ENCODE assay signal across 8 mouse cellular contexts in the genomic region with DNA sequence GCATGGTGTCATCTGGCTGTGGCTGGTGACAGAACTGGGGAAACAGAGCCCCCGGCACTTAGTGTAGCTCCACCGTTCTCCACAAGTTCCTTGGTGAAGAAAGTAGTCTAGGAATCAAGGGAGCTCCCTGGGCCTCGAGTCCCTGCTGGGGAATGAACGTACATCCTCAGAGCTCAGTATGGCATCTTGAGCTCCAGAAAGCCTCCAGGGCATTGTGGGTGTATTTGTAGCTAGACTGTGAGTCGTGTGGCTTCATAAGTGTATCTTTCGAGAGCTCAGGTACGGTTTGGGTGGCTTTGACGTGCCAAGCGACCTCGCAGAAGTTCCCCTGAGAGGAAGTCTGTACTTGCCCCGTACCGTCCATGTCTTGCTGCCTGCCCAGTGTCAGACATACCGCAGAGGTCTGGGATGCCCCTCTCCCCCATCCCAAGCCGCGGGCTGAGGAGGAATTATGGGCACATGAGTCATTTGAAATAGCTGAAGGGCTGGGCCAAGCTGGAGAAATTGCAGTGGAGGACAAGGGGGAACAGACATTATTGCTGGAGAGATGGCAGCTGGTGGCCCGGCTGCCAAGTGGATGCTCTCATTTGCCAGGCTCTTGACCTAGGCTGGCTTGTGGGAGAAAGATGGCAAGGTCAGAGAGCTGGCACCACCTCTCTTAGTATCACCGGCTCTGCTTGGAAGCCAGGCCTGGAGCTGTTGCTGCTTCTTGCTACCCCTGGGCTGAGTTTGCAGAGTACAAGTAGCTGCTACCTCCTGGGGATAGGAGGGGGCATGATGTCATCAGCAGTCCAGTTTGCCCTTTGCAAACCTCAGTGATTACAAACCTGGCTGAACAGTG. TPM values are rescaled to one million over a fixed set of nuclear protein-coding genes. Genes with fewer than 3 reads are reported as not detected.
A peak's percentile ranks its signal among the peaks of the same experiment; 100 is the strongest.
DNase-seq lines count a peak whose midpoint lies in the region; ATAC-seq and TF ChIP-seq lines count a peak whose summit lies in the region.

No protein-coding gene starts in this region.

- peaks cover 8% of the 10 kb centered on the region; the same call in 1 of the 2 replicates for H3K27me3 ChIP-seq in hindbrain, embryonic 10.5 days (ENCODE audit: insufficient read depth, poor library complexity, severe bottlenecking)
- no peaks in the 10 kb centered on the region for H3K27me3 ChIP-seq in hindbrain, embryonic 12.5 days
- no peaks in the 10 kb centered on the region for H3K27me3 ChIP-seq in liver, embryonic 11.5 days (replicated peaks; ENCODE audit: control insufficient read depth, insufficient read depth, low read length)

- WGBS in hindbrain, embryonic 10.5 days: 89% methylated on average over 17 of the region's 17 CpGs
- 86% methylated on average over 17 of the region's 17 CpGs for WGBS in hindbrain, embryonic 12.5 days
- WGBS in liver, embryonic 11.5 days: 58% methylated on average over 17 of the region's 17 CpGs

- no peaks in the 10 kb centered on the region for H3K9me3 ChIP-seq in hindbrain, embryonic 10.5 days
- no peaks in the 10 kb centered on the region for H3K9me3 ChIP-seq in hindbrain, embryonic 12.5 days (replicated peaks)
- no peaks in the 10 kb centered on the region for H3K9me3 ChIP-seq in liver, embryonic 11.5 days (ENCODE audit: control insufficient read depth, low read length)

- peaks cover 96% of the 10 kb centered on the region for H3K4me1 ChIP-seq in hindbrain, embryonic 10.5 days (replicated peaks)
- H3K4me1 ChIP-seq in hindbrain, embryonic 12.5 days: peaks cover 47% of the 10 kb centered on the region
- H3K4me1 ChIP-seq in liver, embryonic 11.5 days (replicated peaks; ENCODE audit: control insufficient read depth, insufficient read depth, low read length): peaks cover 70% of the 10 kb centered on the region

- H3K4me3 ChIP-seq in hindbrain, embryonic 10.5 days: no peak overlapping the region
- no peak overlapping the region for H3K4me3 ChIP-seq in hindbrain, embryonic 12.5 days
- H3K4me3 ChIP-seq in gastrocnemius, adult 2 months: peak overlapping the region; percentile 51
- peak overlapping the region; percentile 11; the same call in 1 of the 2 replicates for H3K4me3 ChIP-seq in liver, embryonic 11.5 days (ENCODE audit: low read depth, low read length)

- intact Hi-C loops in gastrocnemius, adult 2 months (cut with DNase I): loop anchor here (5.0 kb wide), 1 partner anchor 37 kb away; no protein-coding TSS in a partner anchor

- H3K27ac ChIP-seq in hindbrain, embryonic 10.5 days: peak overlapping the region; percentile 45
- no peak overlapping the region for H3K27ac ChIP-seq in hindbrain, embryonic 12.5 days
- peak overlapping the region; percentile 86 for H3K27ac ChIP-seq in gastrocnemius, adult 2 months
- peak overlapping the region; percentile 60 for H3K27ac ChIP-seq in liver, embryonic 11.5 days (ENCODE audit: low read depth, low read length)

- H3K9ac ChIP-seq in hindbrain, embryonic 12.5 days: no peak overlapping the region
- peak overlapping the region; percentile 49 for H3K9ac ChIP-seq in liver, embryonic 11.5 days (ENCODE audit: low read depth, low read length)

- H3K36me3 ChIP-seq in hindbrain, embryonic 10.5 days: no peaks in the 10 kb centered on the region
- H3K36me3 ChIP-seq in hindbrain, embryonic 12.5 days: no peaks in the 10 kb centered on the region
- no peaks in the 10 kb centered on the region for H3K36me3 ChIP-seq in liver, embryonic 11.5 days (ENCODE audit: control insufficient read depth, insufficient read depth, low read length)

- DNase-seq in hindbrain, embryonic 10.5 days (ENCODE audit: low spot score): no peak
- DNase-seq in MN1 (ENCODE audit: low spot score): peak; percentile 76
- DNase-seq in gastrocnemius, adult 2 months: peak; percentile 84
- DNase-seq in liver, embryonic 11.5 days (ENCODE audit: low spot score): no peak
- no peak for DNase-seq in spleen, postnatal 14 days (ENCODE audit: low spot score in 2 of 2)
- no peak for DNase-seq in left cerebral cortex, adult 9 months (ENCODE audit: low spot score in 2 of 2)

- no peak for ATAC-seq in hindbrain, embryonic 12.5 days (ENCODE audit: low FRiP score)
- ATAC-seq in liver, embryonic 11.5 days (replicated peaks; ENCODE audit: low FRiP score): no peak
- no peak for ATAC-seq in inflammation-experienced regulatory T-cells, adult 6 months

- no peak for TF ChIP-seq CTCF in gastrocnemius, adult 2 months (IDR thresholded peaks at IDR 0.05)

- no peak overlapping the region for H3K4me2 ChIP-seq in hindbrain, embryonic 12.5 days (replicated peaks)
- peak overlapping the region; percentile 83 for H3K4me2 ChIP-seq in liver, embryonic 11.5 days

RNA-seq across cellular contexts. Expression of a gene that starts 2.9 kb away (rescaled TPM):
- 37.2 and 40.9 TPM in 2 replicates for polyA plus RNA-seq in hindbrain, embryonic 10.5 days (2016; fragmentation: Nextera tagmentation; extraction: Ambion mirVana)
- 31.7 and 35.4 TPM in 2 replicates for polyA plus RNA-seq in hindbrain, embryonic 12.5 days (2016; fragmentation: Nextera tagmentation; extraction: Ambion mirVana)
- 10 to 100 TPM; 12.6 to 25.4 TPM for total RNA-seq in gastrocnemius, adult 2 months (2021)
- 66.0 and 66.7 TPM in 2 replicates for polyA plus RNA-seq in liver, embryonic 11.5 days (2014; fragmentation: Nextera tagmentation; extraction: Ambion mirVana)
- polyA plus RNA-seq in inflammation-experienced regulatory T-cells, adult 6 months (2017; shearing (Covaris generic)): 100 to 1,000 TPM in 1 of 3 experiments, 10 to 100 TPM in 2; 59.1 to 111 (median 64.1) TPM

RNA-seq across cellular contexts. Expression of a gene that starts 23.8 kb away (rescaled TPM):
- 0.19 and 0.42 TPM in 2 replicates for polyA plus RNA-seq in hindbrain, embryonic 10.5 days (2016; fragmentation: Nextera tagmentation; extraction: Ambion mirVana)
- 2.0 and 2.3 TPM in 2 replicates for polyA plus RNA-seq in hindbrain, embryonic 12.5 days (2016; fragmentation: Nextera tagmentation; extraction: Ambion mirVana)
- total RNA-seq in gastrocnemius, adult 2 months (2021): 1 to 10 TPM; 1.6 to 3.7 TPM
- polyA plus RNA-seq in liver, embryonic 11.5 days (2014; fragmentation: Nextera tagmentation; extraction: Ambion mirVana): 0.31 and 0.45 TPM in 2 replicates
- under 1 TPM in 1 of 3 experiments, not detected in 2; 0.97 TPM for polyA plus RNA-seq in inflammation-experienced regulatory T-cells, adult 6 months (2017; shearing (Covaris generic))

RNA-seq across cellular contexts. Expression of a gene that starts 27.1 kb away (rescaled TPM):
- polyA plus RNA-seq in hindbrain, embryonic 10.5 days (2016; fragmentation: Nextera tagmentation; extraction: Ambion mirVana): 0.35 and 1.4 TPM in 2 replicates
- polyA plus RNA-seq in hindbrain, embryonic 12.5 days (2016; fragmentation: Nextera tagmentation; extraction: Ambion mirVana): 1.8 and 2.3 TPM in 2 replicates
- under 1 TPM in 1 of 2 experiments, not detected in 1; 0.86 TPM for total RNA-seq in gastrocnemius, adult 2 months (2021)
- 0.84 and 1.3 TPM in 2 replicates for polyA plus RNA-seq in liver, embryonic 11.5 days (2014; fragmentation: Nextera tagmentation; extraction: Ambion mirVana)
- 1 to 10 TPM in 1 of 3 experiments, under 1 TPM in 1, not detected in 1; 0.56 to 1.3 TPM for polyA plus RNA-seq in inflammation-experienced regulatory T-cells, adult 6 months (2017; shearing (Covaris generic))

RNA-seq across cellular contexts. Expression of a gene that starts 46.8 kb away (rescaled TPM):
- polyA plus RNA-seq in hindbrain, embryonic 10.5 days (2016; fragmentation: Nextera tagmentation; extraction: Ambion mirVana): 39.9 and 43.7 TPM in 2 replicates
- polyA plus RNA-seq in hindbrain, embryonic 12.5 days (2016; fragmentation: Nextera tagmentation; extraction: Ambion mirVana): 38.1 TPM in 2 replicates
- total RNA-seq in gastrocnemius, adult 2 months (2021): 10 to 100 TPM; 10.6 to 15.5 TPM
- polyA plus RNA-seq in liver, embryonic 11.5 days (2014; fragmentation: Nextera tagmentation; extraction: Ambion mirVana): 24.5 and 30.5 TPM in 2 replicates
- polyA plus RNA-seq in inflammation-experienced regulatory T-cells, adult 6 months (2017; shearing (Covaris generic)): 10 to 100 TPM; 14.7 to 26.1 (median 15.3) TPM

Comparison
In these comparisons a context has a peak if more than half of its experiments do, and no peak if none do; other contexts are left out.
1. DNase-seq: peak in MN1 (single experiment) and gastrocnemius, adult 2 months (single experiment); none in hindbrain, embryonic 10.5 days (single experiment), liver, embryonic 11.5 days (single experiment), spleen, postnatal 14 days (0 of 2) and left cerebral cortex, adult 9 months (0 of 2).
2. H3K4me3 ChIP-seq: peak in gastrocnemius, adult 2 months (single experiment) and liver, embryonic 11.5 days (single experiment); none in hindbrain, embryonic 10.5 days (single experiment) and hindbrain, embryonic 12.5 days (single experiment).